Mouse (Mus musculus): ENCODE results near the gene Tnks1bp1. TPM values are rescaled to one million over a fixed set of nuclear protein-coding genes. Genes with fewer than 3 reads are reported as not detected.

Gene Tnks1bp1
- polyA plus RNA-seq, 1 experiment from 2014 or later, result 6.1 TPM

Other genes with a start within 250 kb of the Tnks1bp1 start
- gene Ube2l6, start 249.2 kb upstream of the Tnks1bp1 start, polyA plus RNA-seq (2014; fragmentation: Nextera tagmentation; extraction: Ambion mirVana), result 18.6 and 24.0 TPM in 2 replicates
- not detected in 2 replicates for gene Smtnl1, start 225.4 kb upstream of the Tnks1bp1 start, polyA plus RNA-seq (2014; fragmentation: Nextera tagmentation; extraction: Ambion mirVana)
- gene Timm10, start 221.0 kb upstream of the Tnks1bp1 start, polyA plus RNA-seq (2014; fragmentation: Nextera tagmentation; extraction: Ambion mirVana), result 75.8 and 83.3 TPM in 2 replicates
- 1.5 and 1.6 TPM in 2 replicates for gene Slc43a1, start 209.2 kb upstream of the Tnks1bp1 start, polyA plus RNA-seq (2014; fragmentation: Nextera tagmentation; extraction: Ambion mirVana)
- 3.8 and 4.5 TPM in 2 replicates for gene Rtn4rl2, start 161.3 kb upstream of the Tnks1bp1 start, polyA plus RNA-seq (2014; fragmentation: Nextera tagmentation; extraction: Ambion mirVana)
- gene Slc43a3, start 111.4 kb upstream of the Tnks1bp1 start, polyA plus RNA-seq (2014; fragmentation: Nextera tagmentation; extraction: Ambion mirVana), result 4.8 and 4.9 TPM in 2 replicates
- not detected in 2 replicates for gene Prg2, start 67.6 kb upstream of the Tnks1bp1 start, polyA plus RNA-seq (2014; fragmentation: Nextera tagmentation; extraction: Ambion mirVana)
- not detected in 2 replicates for gene Prg3, start 59.8 kb upstream of the Tnks1bp1 start, polyA plus RNA-seq (2014; fragmentation: Nextera tagmentation; extraction: Ambion mirVana)
- 169 and 178 TPM in 2 replicates for gene Ssrp1, start 10.8 kb upstream of the Tnks1bp1 start, polyA plus RNA-seq (2014; fragmentation: Nextera tagmentation; extraction: Ambion mirVana)
- 2.9 and 4.1 TPM in 2 replicates for gene P2rx3, start 10.6 kb upstream of the Tnks1bp1 start, polyA plus RNA-seq (2014; fragmentation: Nextera tagmentation; extraction: Ambion mirVana)
- gene Aplnr, start 88.2 kb downstream of the Tnks1bp1 start, polyA plus RNA-seq (2014; fragmentation: Nextera tagmentation; extraction: Ambion mirVana), result 29.2 and 35.2 TPM in 2 replicates
- gene Lrrc55, start 149.2 kb downstream of the Tnks1bp1 start, polyA plus RNA-seq (2014; fragmentation: Nextera tagmentation; extraction: Ambion mirVana), result 9.7 and 13.0 TPM in 2 replicates

All from hindbrain, embryonic 14.5 days (tissue).